Comparison of ENCODE assay signal across 27 mouse cellular contexts in genomic region chrX:50864734-50865133, GRCm38 (mm10).
"Had no signal": no experiment of that assay in that cellular context is flagged by ENCODE, and none has a peak within 500 bp of the region (broad histone marks: within the 10 kb centered on the region; RNA-seq: fewer than 3 reads in every experiment).

No protein-coding gene starts in this region.

- ATAC-seq: forebrain, embryonic 13.5 days; forebrain, embryonic 14.5 days; forebrain, embryonic 15.5 days; forebrain, embryonic 16.5 days; forebrain, postnatal 0 days had no signal

- DNase-seq: cerebellum, adult 2 months; cerebellum, adult 8-10 months; cerebellum, adult 9-10 months; cerebellum, adult 9-11 months; cerebellum, postnatal 10 days; cerebellum, postnatal 14 days; cerebellum, postnatal 25 days; cerebellum, postnatal 36 days; forebrain, postnatal 0 days; gastrocnemius, adult 2 months; gastrocnemius, postnatal 10 days; gastrocnemius, postnatal 14 days; gastrocnemius, postnatal 25 days; gastrocnemius, postnatal 36 days; heart, adult 11 months; heart, adult 18-20 months had no signal

- H3K27me3 ChIP-seq: embryonic facial prominence, embryonic 12.5 days; embryonic facial prominence, embryonic 15.5 days; forebrain, embryonic 12.5 days; forebrain, embryonic 13.5 days; forebrain, embryonic 15.5 days had no signal

- H3K36me3 ChIP-seq: embryonic facial prominence, embryonic 10.5 days; embryonic facial prominence, embryonic 12.5 days; embryonic facial prominence, embryonic 13.5 days; embryonic facial prominence, embryonic 15.5 days; forebrain, embryonic 10.5 days; forebrain, embryonic 12.5 days; forebrain, embryonic 15.5 days had no signal

- H3K9ac ChIP-seq: embryonic facial prominence, embryonic 12.5 days; embryonic facial prominence, embryonic 13.5 days; embryonic facial prominence, embryonic 15.5 days; forebrain, embryonic 12.5 days; forebrain, embryonic 13.5 days; forebrain, embryonic 15.5 days; forebrain, postnatal 0 days had no signal

- H3K9me3 ChIP-seq: embryonic facial prominence, embryonic 10.5 days; embryonic facial prominence, embryonic 12.5 days; embryonic facial prominence, embryonic 13.5 days; embryonic facial prominence, embryonic 15.5 days; forebrain, embryonic 10.5 days; forebrain, embryonic 12.5 days; forebrain, embryonic 13.5 days; forebrain, embryonic 15.5 days had no signal

- H3K27ac ChIP-seq: embryonic facial prominence, embryonic 10.5 days; embryonic facial prominence, embryonic 12.5 days; embryonic facial prominence, embryonic 13.5 days; embryonic facial prominence, embryonic 15.5 days; forebrain, embryonic 10.5 days; forebrain, embryonic 12.5 days; forebrain, embryonic 13.5 days; forebrain, embryonic 15.5 days; gastrocnemius, adult 2 months had no signal

- H3K4me1 ChIP-seq: embryonic facial prominence, embryonic 12.5 days; embryonic facial prominence, embryonic 13.5 days; embryonic facial prominence, embryonic 15.5 days; forebrain, embryonic 10.5 days; forebrain, embryonic 12.5 days; forebrain, embryonic 13.5 days; forebrain, embryonic 15.5 days had no signal

- H3K4me3 ChIP-seq: embryonic facial prominence, embryonic 10.5 days; embryonic facial prominence, embryonic 12.5 days; embryonic facial prominence, embryonic 13.5 days; embryonic facial prominence, embryonic 15.5 days; erythroblast, embryonic 14.5 days; forebrain, embryonic 10.5 days; forebrain, embryonic 12.5 days; forebrain, embryonic 13.5 days; forebrain, embryonic 15.5 days; gastrocnemius, adult 2 months had no signal

- H3K4me2 ChIP-seq: embryonic facial prominence, embryonic 12.5 days; embryonic facial prominence, embryonic 13.5 days; embryonic facial prominence, embryonic 15.5 days; forebrain, embryonic 12.5 days; forebrain, embryonic 13.5 days; forebrain, embryonic 15.5 days had no signal
